Mouse (Mus musculus) liver, embryonic 14.5 days (tissue): ENCODE data around the gene Idi1. TPM values are rescaled to one million over a fixed set of nuclear protein-coding genes. Genes with fewer than 3 reads are reported as not detected.

ENCODE experiments used
- microRNA-seq: library from miRNA; unstranded; fragments of <30 nt; microRNA quantifications from one replicate; pipeline ENCODE4, GENCODE M21; 2016
- polyA plus RNA-seq, 2 experiments: library from polyadenylated mRNA; depleted of rRNA in 1 of 2; stranded (reverse) in 1 of 2; unstranded in 1 of 2; fragments of >200 nt; fragmentation: Nextera tagmentation in 1 of 2; extraction: Ambion mirVana in 1 of 2; gene quantifications; 2 replicates each; pipeline versions ENCODE4 v1.2.1 to v1.2.3; 2012 to 2014

Gene Idi1
- polyA plus RNA-seq, 2 experiments, result 49.3 to 78.1 TPM

Small RNA genes within 50 kb of the gene (microRNA-seq; reads per million reads assigned to microRNA genes)
- not detected for gene Gm22750

Other genes with a start within 250 kb of the Idi1 start
- 3.4 and 4.1 TPM in 2 replicates for gene Wdr37, start 13.6 kb upstream of the Idi1 start, polyA plus RNA-seq (2012; rRNA removed)
- gene Wdr37, start 13.6 kb upstream of the Idi1 start, polyA plus RNA-seq (2014; fragmentation: Nextera tagmentation; extraction: Ambion mirVana), result 6.7 and 7.2 TPM in 2 replicates
- not detected in 2 replicates for gene Gm9745, start 62.7 kb downstream of the Idi1 start, polyA plus RNA-seq (2012; rRNA removed)
- not detected in 2 replicates for gene Gm9745, start 62.7 kb downstream of the Idi1 start, polyA plus RNA-seq (2014; fragmentation: Nextera tagmentation; extraction: Ambion mirVana)
- not detected in 2 replicates for gene Idi2, start 67.4 kb downstream of the Idi1 start, polyA plus RNA-seq (2012; rRNA removed)
- not detected in 2 replicates for gene Idi2, start 67.4 kb downstream of the Idi1 start, polyA plus RNA-seq (2014; fragmentation: Nextera tagmentation; extraction: Ambion mirVana)
- 7.2 and 14.8 TPM in 2 replicates for gene Gtpbp4, start 110.6 kb downstream of the Idi1 start, polyA plus RNA-seq (2012; rRNA removed)
- gene Gtpbp4, start 110.6 kb downstream of the Idi1 start, polyA plus RNA-seq (2014; fragmentation: Nextera tagmentation; extraction: Ambion mirVana), result 37.1 and 41.9 TPM in 2 replicates
- 11.1 and 16.5 TPM in 2 replicates for gene Larp4b, start 208.4 kb downstream of the Idi1 start, polyA plus RNA-seq (2012; rRNA removed)
- gene Larp4b, start 208.4 kb downstream of the Idi1 start, polyA plus RNA-seq (2014; fragmentation: Nextera tagmentation; extraction: Ambion mirVana), result 27.7 and 29.5 TPM in 2 replicates